Mouse (Mus musculus): ENCODE measurements around the gene Bche. TPM values are rescaled to one million over a fixed set of nuclear protein-coding genes. Genes with fewer than 3 reads are reported as not detected.
A peak's percentile ranks its signal among the peaks of the same experiment; 100 is the strongest.

Bche gene
- total RNA-seq, 2 experiments from 2014 or later = 2.6 to 4.9 TPM

- TF ChIP-seq CTCF (conservative IDR thresholded peaks at IDR 0.05) = no peak
- H3K4me3 ChIP-seq = no peak overlapping the region
- DNase-seq (ENCODE audit: low spot score in 2 of 2) = no peak
- H3K27ac ChIP-seq = no peak overlapping the region
These were observed 40.7 kb downstream of the Bche start for GRCm38 (mm10) chr3:73667245-73668131.

- no peak for DNase-seq (ENCODE audit: low spot score in 2 of 2)
- Histone ChIP-seq H3K4me3 (no peak overlapping the region), H3K27ac (no peak overlapping the region)
- no peak for TF ChIP-seq CTCF (conservative IDR thresholded peaks at IDR 0.05)
These were observed 57.9 kb downstream of the Bche start for GRCm38 (mm10) chr3:73650281-73650680.

DNA sequence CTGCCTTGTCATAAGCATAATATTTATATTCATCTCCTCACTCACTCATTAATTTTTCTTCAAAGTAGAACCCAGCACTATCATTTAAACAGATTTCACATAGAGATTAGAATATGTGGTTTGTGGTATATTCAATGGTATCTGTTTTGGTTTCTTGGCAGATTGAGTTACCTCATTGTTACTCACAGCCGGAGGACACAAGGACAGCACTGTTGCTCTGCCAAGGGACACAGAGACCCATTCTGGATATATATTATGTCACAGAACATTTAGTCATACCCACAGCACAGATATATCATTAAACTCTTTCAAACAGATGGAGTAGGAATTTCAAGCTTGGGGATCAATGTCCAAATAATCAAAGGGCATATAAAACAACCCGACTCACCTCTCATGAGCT, 61.2 kb downstream of the Bche start:
- Histone ChIP-seq H3K4me3 (no peak overlapping the region), H3K27ac (peak overlapping the region; percentile 20; the same call in 1 of the 2 replicates)
- no peak for DNase-seq (ENCODE audit: low spot score in 2 of 2)
- TF ChIP-seq CTCF (conservative IDR thresholded peaks at IDR 0.05) = no peak

- no peak overlapping the region for H3K4me3 ChIP-seq
- H3K27ac ChIP-seq = peak overlapping the region; percentile 49
- no peak for TF ChIP-seq CTCF (conservative IDR thresholded peaks at IDR 0.05)
- DNase-seq (ENCODE audit: low spot score in 2 of 2) = peak in 1 of 2 experiments; percentile 36
These were observed 96.8 kb downstream of the Bche start for GRCm38 (mm10) chr3:73611421-73611820.

- H3K4me3 ChIP-seq = no peak overlapping the region
- no peak for DNase-seq (ENCODE audit: low spot score in 2 of 2)
- H3K27ac ChIP-seq = no peak overlapping the region
- no peak for TF ChIP-seq CTCF (conservative IDR thresholded peaks at IDR 0.05)
These were observed 116.3 kb downstream of the Bche start for GRCm38 (mm10) chr3:73591757-73592533.

All from layer of hippocampus, adult 2 months (tissue).